Mouse (Mus musculus): ENCODE results near the gene Tk1.
A peak's percentile ranks its signal among the peaks of the same experiment; 100 is the strongest.

The Tk1 gene

GRCm38 (mm10) chr11:117825333-117826101 is at the start of gene Tk1, which contains the start of gene Afmid:
Gene Tk1, minus strand, starts transcription at chr11:117826092.
Gene Afmid, plus strand, starts transcription at chr11:117825924.
- peak in 1 of 2 experiments; percentile 43 for DNase-seq (ENCODE audit: low spot score in 2 of 2)

DNA sequence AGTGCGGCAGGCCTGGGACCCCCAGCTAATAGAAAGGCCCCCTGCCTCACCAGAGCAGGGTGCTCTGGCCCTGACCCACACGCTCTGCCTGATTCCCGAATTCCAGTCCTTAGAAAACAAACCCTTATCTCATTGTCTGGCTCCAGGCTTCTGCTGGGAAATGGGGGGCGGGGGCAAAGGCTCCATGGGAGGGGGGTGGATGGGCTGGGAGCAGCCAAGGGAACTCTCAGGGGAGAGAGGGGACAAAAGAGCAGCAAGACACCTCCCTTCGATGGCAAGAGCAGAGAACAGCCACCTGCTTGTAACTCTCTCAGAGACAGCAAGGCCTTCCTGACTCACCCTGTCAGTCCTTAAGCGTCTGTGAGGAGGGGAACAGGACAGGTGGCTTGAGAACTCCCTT is 49.8 kb upstream of the Tk1 start:
- DNase-seq (ENCODE audit: low spot score in 2 of 2) = no peak

GRCm38 (mm10) chr11:117874419-117874818 is 48.5 kb upstream of the Tk1 start:
- no peak for DNase-seq (ENCODE audit: low spot score in 2 of 2)

GRCm38 (mm10) chr11:117872861-117873608 is 47.1 kb upstream of the Tk1 start, which contains the start of gene Tha1:
Gene Tha1, minus strand, starts transcription at chr11:117873481.
- DNase-seq (ENCODE audit: low spot score in 2 of 2) = peak; percentile 73 to 77

GRCm38 (mm10) chr11:117871911-117872584 is 46.2 kb upstream of the Tk1 start:
- DNase-seq (ENCODE audit: low spot score in 2 of 2) = no peak

- no peak for DNase-seq (ENCODE audit: low spot score in 2 of 2)
Measured at GRCm38 (mm10) chr11:117871376-117871775, 45.5 kb upstream of the Tk1 start.

GRCm38 (mm10) chr11:117870688-117871365 is 44.9 kb upstream of the Tk1 start:
- DNase-seq (ENCODE audit: low spot score in 2 of 2) = peak; percentile 55

DNA sequence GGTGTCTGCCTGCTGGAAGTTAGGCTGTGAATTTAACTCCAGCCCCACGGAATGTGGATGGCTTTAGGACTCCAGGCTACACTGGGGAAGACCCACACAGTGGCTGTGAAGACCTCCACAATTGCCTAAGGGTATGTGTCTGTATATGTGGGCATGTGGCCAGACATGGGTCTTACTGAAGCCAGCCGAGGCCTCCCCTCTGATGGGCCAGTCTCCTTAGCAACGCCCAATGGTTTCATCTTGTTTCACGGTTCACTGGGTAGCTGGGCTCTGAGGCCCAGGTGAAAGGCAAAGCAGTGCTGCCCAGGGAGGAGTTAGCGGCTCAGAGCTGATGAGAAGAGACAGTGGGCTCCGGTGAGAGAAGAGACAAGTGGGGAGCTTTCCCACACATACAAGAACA is 40.1 kb upstream of the Tk1 start:
- DNase-seq (ENCODE audit: low spot score in 2 of 2) = no peak

GRCm38 (mm10) chr11:117864805-117865204 is 38.9 kb upstream of the Tk1 start:
- no peak for DNase-seq (ENCODE audit: low spot score in 2 of 2)

DNA sequence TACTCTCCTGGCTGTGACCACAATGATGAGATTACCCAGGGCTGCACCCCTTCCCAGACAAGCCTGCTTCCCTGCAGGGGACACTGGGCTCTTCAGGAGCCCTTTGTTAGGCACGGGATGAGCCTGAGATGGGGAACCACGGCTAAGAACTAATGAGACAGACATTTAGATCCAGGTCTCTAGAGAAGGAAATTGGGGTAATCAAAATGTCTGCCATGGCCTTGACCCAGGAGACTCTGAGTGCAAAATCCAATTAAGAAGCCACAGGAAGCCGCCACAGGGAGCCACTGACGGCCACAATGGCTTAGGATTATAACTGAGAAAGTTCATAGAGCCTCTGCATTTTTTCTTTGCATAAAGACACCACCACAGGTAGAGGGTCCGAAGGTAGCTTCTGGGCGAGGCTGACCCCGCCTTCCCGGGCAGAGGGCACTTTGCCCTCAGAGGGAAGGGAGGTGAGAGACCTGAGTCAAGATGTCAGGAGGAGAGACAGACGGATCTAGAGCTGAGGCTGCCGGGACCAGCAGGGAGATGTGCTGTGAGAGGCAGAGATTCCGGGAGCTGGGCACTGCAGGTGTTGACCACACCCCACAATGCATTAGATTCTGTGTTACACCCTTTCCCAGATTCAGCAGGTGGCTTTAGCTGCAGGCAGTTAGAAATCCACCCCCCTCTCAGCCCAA is 37.4 kb upstream of the Tk1 start:
- no peak for DNase-seq (ENCODE audit: low spot score in 2 of 2)

DNA sequence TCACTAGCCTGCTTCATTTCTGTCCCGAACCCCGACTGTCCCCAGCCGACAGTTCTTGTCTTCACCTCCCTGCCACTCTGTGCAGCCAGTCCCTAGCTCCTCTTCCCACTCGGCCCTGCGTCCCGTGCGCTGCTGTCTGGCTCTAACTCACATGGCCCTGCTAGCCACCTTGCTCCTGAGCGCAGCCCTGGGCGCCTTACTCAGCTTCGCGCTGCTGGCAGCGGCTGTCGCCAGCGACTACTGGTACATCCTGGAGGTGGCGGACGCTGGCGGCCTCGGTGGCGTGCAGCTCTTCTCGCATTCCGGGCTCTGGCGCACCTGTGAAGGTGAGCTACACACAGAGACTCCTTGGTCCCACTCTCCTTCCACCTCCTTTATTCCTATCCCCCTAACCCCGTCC is 34.7 kb upstream of the Tk1 start, which contains the start of gene Tmem235:
Gene Tmem235, plus strand, starts transcription at position 152 of the 400 bp plus-strand sequence.
- no peak for DNase-seq (ENCODE audit: low spot score in 2 of 2)

DNA sequence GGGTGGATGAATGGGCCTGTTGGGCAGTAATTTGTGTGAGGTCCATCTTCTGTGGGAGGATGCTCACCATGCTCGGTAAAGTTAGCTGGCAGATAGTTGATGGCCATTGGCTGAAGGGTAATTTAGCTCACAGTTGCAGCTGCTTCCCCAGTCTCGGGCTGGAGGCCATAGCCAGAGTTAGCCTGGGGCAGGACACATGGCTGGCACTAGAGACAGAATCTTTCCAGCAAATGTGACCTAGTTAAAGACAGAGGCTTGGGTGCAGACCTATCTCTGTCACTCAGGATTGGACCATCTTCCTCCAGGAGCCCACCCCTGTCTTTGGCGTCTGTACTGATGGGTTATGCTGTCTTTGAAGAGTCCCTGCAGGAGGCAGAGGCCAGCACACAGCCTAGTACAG is 32.5 kb upstream of the Tk1 start:
- no peak for DNase-seq (ENCODE audit: low spot score in 2 of 2)

- DNase-seq (ENCODE audit: low spot score in 2 of 2) = no peak
Measured at GRCm38 (mm10) chr11:117857462-117857861, 31.6 kb upstream of the Tk1 start.

DNA sequence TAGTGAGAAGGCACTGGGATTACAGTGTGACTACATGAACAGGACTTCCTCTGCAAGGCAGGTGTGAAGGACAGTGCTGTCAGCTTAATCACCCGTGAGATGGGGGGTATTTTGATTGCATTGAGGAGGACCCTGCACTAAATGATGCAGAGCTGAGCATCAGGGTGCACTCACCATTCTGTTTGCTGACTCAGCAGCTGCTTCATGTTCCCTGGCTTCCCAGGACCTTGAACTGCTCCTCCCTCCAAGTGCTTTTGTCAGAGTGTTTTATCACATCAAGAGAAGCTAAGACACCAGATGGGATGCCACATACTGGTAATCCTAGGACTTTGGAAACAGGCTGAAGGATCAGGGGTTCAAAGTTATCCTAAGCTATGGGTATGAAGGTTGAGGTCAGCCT is 30.1 kb upstream of the Tk1 start:
- no peak for DNase-seq (ENCODE audit: low spot score in 2 of 2)

DNA sequence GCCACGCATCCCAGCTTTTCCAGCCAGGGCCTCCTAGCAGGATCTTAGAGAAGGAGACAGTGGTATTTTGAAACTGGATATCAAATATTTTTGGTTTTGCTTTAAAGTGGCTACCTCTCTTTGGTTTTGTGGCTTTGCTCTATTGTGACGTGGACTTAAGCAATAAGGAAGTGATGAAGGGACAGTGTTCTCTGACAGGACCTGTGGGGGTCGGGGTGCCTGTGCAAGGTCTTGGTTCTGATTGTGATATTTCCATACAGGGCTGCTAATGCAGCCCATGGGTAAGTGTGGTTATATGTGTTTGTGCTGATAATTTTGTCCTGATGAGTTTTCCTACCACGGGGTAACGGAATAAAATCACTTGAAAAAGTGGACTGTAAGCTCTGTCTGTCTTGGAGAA is 29.5 kb upstream of the Tk1 start:
- DNase-seq (ENCODE audit: low spot score in 2 of 2) = no peak

DNA sequence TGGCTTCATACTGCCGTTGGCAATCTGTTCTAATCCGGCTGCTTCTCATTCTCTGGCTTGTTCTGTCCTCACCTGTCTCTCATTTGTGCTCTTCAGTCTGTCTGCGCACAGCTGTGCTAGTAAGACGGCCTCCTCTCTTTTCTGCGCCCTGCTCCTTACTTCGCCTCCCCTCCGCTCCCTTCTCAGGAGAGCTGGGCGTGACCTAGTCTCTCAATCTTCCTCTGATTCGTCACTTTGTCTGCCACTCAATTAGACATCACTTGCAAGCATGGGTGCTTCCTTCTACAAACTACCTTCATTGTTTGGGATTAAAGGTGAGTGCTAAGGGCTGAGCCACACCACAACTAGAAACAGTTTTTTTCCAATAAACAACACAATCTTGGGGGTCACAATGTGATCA is 28.3 kb upstream of the Tk1 start:
- no peak for DNase-seq (ENCODE audit: low spot score in 2 of 2)

GRCm38 (mm10) chr11:117852875-117853274 is 27.0 kb upstream of the Tk1 start:
- DNase-seq (ENCODE audit: low spot score in 2 of 2) = no peak

GRCm38 (mm10) chr11:117848985-117849671 is 23.2 kb upstream of the Tk1 start, which contains the start of gene Birc5:
Gene Birc5, plus strand, starts transcription at chr11:117849251.
- peak; percentile 91 to 94 for DNase-seq (ENCODE audit: low spot score in 2 of 2)

- no peak for DNase-seq (ENCODE audit: low spot score in 2 of 2)
Measured at GRCm38 (mm10) chr11:117848271-117848984, 22.5 kb upstream of the Tk1 start.

Data from right cerebral cortex, postnatal 36 days (tissue).